In genomic region chr4:126321854-126322511, GRCm38 (mm10) we compare ENCODE assay signal across 8 mouse cellular contexts. TPM values are rescaled to one million over a fixed set of nuclear protein-coding genes. Genes with fewer than 3 reads are reported as not detected.
A peak's percentile ranks its signal among the peaks of the same experiment; 100 is the strongest.
DNase-seq lines count a peak whose midpoint lies in the region; ATAC-seq and TF ChIP-seq lines count a peak whose summit lies in the region.

No protein-coding gene starts in this region.

- peaks cover 8% of the 10 kb centered on the region for H3K79me2 ChIP-seq in liver, adult 2 months (ENCODE audit: control insufficient read depth, insufficient read depth, low read length)
- H3K79me2 ChIP-seq in myocyte (ENCODE audit: control insufficient read depth, insufficient read depth), result peaks cover 14% of the 10 kb centered on the region

- intact Hi-C loops in left cerebral cortex, postnatal 25 days (cut with DNase I), result no loop called here

- no peak for TF ChIP-seq CTCF in liver, adult 2 months (IDR thresholded peaks at IDR 0.05; ENCODE audit: low read depth, low read length)

- H3K4me3 ChIP-seq in liver, adult 2 months (ENCODE audit: insufficient read depth, low read depth, low read length), result no peak overlapping the region; the same call in 1 of the 2 replicates
- peak overlapping the region; percentile 75 for H3K4me3 ChIP-seq in embryonic facial prominence, embryonic 14.5 days (ENCODE audit: low read depth, low read length)
- H3K4me3 ChIP-seq in intestine, embryonic 14.5 days (ENCODE audit: low read depth, low read length), result peak overlapping the region; percentile 81
- H3K4me3 ChIP-seq in myocyte, result peak overlapping the region; percentile 70

- H3ac ChIP-seq in myocyte (ENCODE audit: control insufficient read depth, insufficient read length), result peak overlapping the region; percentile 79

- WGBS in liver, adult 2 months, result 58% methylated on average over 28 of the region's 28 CpGs
- WGBS in embryonic facial prominence, embryonic 14.5 days, result 58% methylated on average over 28 of the region's 28 CpGs
- WGBS in intestine, embryonic 14.5 days, result 57% methylated on average over 28 of the region's 28 CpGs

- H3K36me3 ChIP-seq in liver, adult 2 months (ENCODE audit: control insufficient read depth, insufficient read depth, low read length), result peaks cover under 1% of the 10 kb centered on the region; the same call in 1 of the 2 replicates
- H3K36me3 ChIP-seq in embryonic facial prominence, embryonic 14.5 days (ENCODE audit: control insufficient read depth, insufficient read depth, low read length), result peaks cover 17% of the 10 kb centered on the region
- peaks cover 17% of the 10 kb centered on the region for H3K36me3 ChIP-seq in intestine, embryonic 14.5 days (ENCODE audit: control insufficient read depth, insufficient read depth, low read length)
- H3K36me3 ChIP-seq in myocyte (ENCODE audit: control insufficient read depth, insufficient read depth), result no peaks in the 10 kb centered on the region

- DNase-seq in liver, adult 2 months (ENCODE audit: extremely low read depth, low read depth, low spot score), result no peak
- no peak for DNase-seq in liver
- DNase-seq in embryonic facial prominence, embryonic 14.5 days (ENCODE audit: low spot score), result no peak
- no peak for DNase-seq in intestine, embryonic 14.5 days (ENCODE audit: low spot score)
- no peak for DNase-seq in gastrocnemius, adult 8-10 months (ENCODE audit: low spot score in 2 of 2)
- no peak for DNase-seq in kidney, adult 9 months
- DNase-seq in left cerebral cortex, postnatal 25 days (ENCODE audit: low spot score in 2 of 2), result no peak

- ATAC-seq in embryonic facial prominence, embryonic 14.5 days (ENCODE audit: low read depth), result no peak
- ATAC-seq in intestine, embryonic 14.5 days (replicated peaks; ENCODE audit: low FRiP score, low TSS enrichment, low read depth), result peak; percentile 30

- TF ChIP-seq POLR2A in liver, adult 2 months (IDR thresholded peaks at IDR 0.05; ENCODE audit: extremely low read depth, insufficient read depth, low read length), result no peak
- no peak for TF ChIP-seq POLR2A in myocyte (IDR thresholded peaks at IDR 0.05; ENCODE audit: insufficient read length, low read depth)

- no peaks in the 10 kb centered on the region for H3K27me3 ChIP-seq in liver, adult 2 months (ENCODE audit: control insufficient read depth, insufficient read depth, low read length)
- peaks cover 6% of the 10 kb centered on the region; the same call in 1 of the 2 replicates for H3K27me3 ChIP-seq in embryonic facial prominence, embryonic 14.5 days (replicated peaks; ENCODE audit: control insufficient read depth, insufficient read depth, low read length)
- H3K27me3 ChIP-seq in intestine, embryonic 14.5 days (replicated peaks; ENCODE audit: control insufficient read depth, insufficient read depth, low read length), result no peaks in the 10 kb centered on the region; the same call in 1 of the 2 replicates
- no peaks in the 10 kb centered on the region for H3K27me3 ChIP-seq in myocyte (ENCODE audit: control insufficient read depth, insufficient read depth, insufficient read length)

- H3K27ac ChIP-seq in liver, adult 2 months (replicated peaks; ENCODE audit: insufficient read depth, low read depth, low read length), result no peak overlapping the region
- H3K27ac ChIP-seq in embryonic facial prominence, embryonic 14.5 days (replicated peaks; ENCODE audit: low read depth, low read length), result no peak overlapping the region
- no peak overlapping the region for H3K27ac ChIP-seq in intestine, embryonic 14.5 days (ENCODE audit: low read depth)

- peaks cover 6% of the 10 kb centered on the region for H3K4me1 ChIP-seq in liver, adult 2 months (ENCODE audit: control insufficient read depth, insufficient read depth, low read length)
- H3K4me1 ChIP-seq in embryonic facial prominence, embryonic 14.5 days (ENCODE audit: control insufficient read depth, insufficient read depth, low read length), result peaks cover 26% of the 10 kb centered on the region
- peaks cover 11% of the 10 kb centered on the region; the same call in 1 of the 2 replicates for H3K4me1 ChIP-seq in intestine, embryonic 14.5 days (replicated peaks; ENCODE audit: control insufficient read depth, insufficient read depth, low read length)

- H3K9ac ChIP-seq in liver, adult 2 months (ENCODE audit: low read depth, low read length), result peak overlapping the region; percentile 18; the same call in 1 of the 2 replicates
- peak overlapping the region; percentile 81 for H3K9ac ChIP-seq in embryonic facial prominence, embryonic 14.5 days (ENCODE audit: low read depth, low read length)
- no peak overlapping the region for H3K9ac ChIP-seq in intestine, embryonic 14.5 days (ENCODE audit: low read length)

- peak overlapping the region; percentile 63 for H3K4me2 ChIP-seq in embryonic facial prominence, embryonic 14.5 days (ENCODE audit: low read depth, low read length)
- peak overlapping the region; percentile 63 for H3K4me2 ChIP-seq in intestine, embryonic 14.5 days (ENCODE audit: low read length)
- H3K4me2 ChIP-seq in myocyte (ENCODE audit: low read depth), result no peak overlapping the region

- H3K9me3 ChIP-seq in embryonic facial prominence, embryonic 14.5 days (ENCODE audit: control insufficient read depth, low read length), result no peaks in the 10 kb centered on the region
- no peaks in the 10 kb centered on the region for H3K9me3 ChIP-seq in intestine, embryonic 14.5 days (ENCODE audit: control insufficient read depth, low read length)

TF ChIP-seq in myocyte, 11 proteins besides CTCF, POLR2A, EP300 and RAD21:
- no peak for TF ChIP-seq MYOG (IDR thresholded peaks at IDR 0.05; ENCODE audit: control insufficient read depth in 1 of 3, insufficient read depth in 1 of 3, insufficient read length in 2 of 3, low read depth in 2 of 3)
TF ChIP-seq in myocyte: peak in this region for 0.

RNA-seq across cellular contexts. Expression of gene Adprhl2, which starts 0.5 kb away (rescaled TPM):
- total RNA-seq in liver, adult 2 months (2014; rRNA removed), result 12.1 and 13.2 TPM in 2 replicates
- 24.4 and 27.6 TPM in 2 replicates for polyA plus RNA-seq in liver, adult 2 months (2012; rRNA removed)
- polyA plus RNA-seq in embryonic facial prominence, embryonic 14.5 days (2014; fragmentation: Nextera tagmentation; extraction: Ambion mirVana), result 49.7 and 60.1 TPM in 2 replicates
- 49.3 and 50.9 TPM in 2 replicates for polyA plus RNA-seq in intestine, embryonic 14.5 days (2014; fragmentation: Nextera tagmentation; extraction: Ambion mirVana)
- 31.5 TPM for polyA plus RNA-seq in myocyte (2012; fragmentation: generic; extraction: Trizol)
- total RNA-seq in gastrocnemius, adult 8-10 months (2022), result 1 to 10 TPM; 8.1 to 9.5 (median 9.0) TPM
- total RNA-seq in left cerebral cortex, postnatal 25 days (2021), result 10 to 100 TPM; 23.9 to 27.0 TPM

RNA-seq across cellular contexts. Expression of gene Tekt2, which starts 3.5 kb away (rescaled TPM):
- total RNA-seq in liver, adult 2 months (2014; rRNA removed), result 0.20 and 0.37 TPM in 2 replicates
- polyA plus RNA-seq in liver, adult 2 months (2012; rRNA removed), result 0.20 and 0.43 TPM in 2 replicates
- polyA plus RNA-seq in embryonic facial prominence, embryonic 14.5 days (2014; fragmentation: Nextera tagmentation; extraction: Ambion mirVana), result 13.9 and 15.4 TPM in 2 replicates
- polyA plus RNA-seq in intestine, embryonic 14.5 days (2014; fragmentation: Nextera tagmentation; extraction: Ambion mirVana), result 7.6 and 9.3 TPM in 2 replicates
- 0.49 TPM for polyA plus RNA-seq in myocyte (2012; fragmentation: generic; extraction: Trizol)
- under 1 TPM in 3 of 4 experiments, not detected in 1; 0.17 to 0.87 (median 0.40) TPM for total RNA-seq in gastrocnemius, adult 8-10 months (2022)
- 1 to 10 TPM; 2.1 to 2.5 TPM for total RNA-seq in left cerebral cortex, postnatal 25 days (2021)

RNA-seq across cellular contexts. Expression of gene Col8a2, which starts 35.4 kb away (rescaled TPM):
- total RNA-seq in liver, adult 2 months (2014; rRNA removed), result 0.07 and 0.09 TPM in 2 replicates
- 0.10 and 0.17 TPM in 2 replicates for polyA plus RNA-seq in liver, adult 2 months (2012; rRNA removed)
- 78.9 and 83.0 TPM in 2 replicates for polyA plus RNA-seq in embryonic facial prominence, embryonic 14.5 days (2014; fragmentation: Nextera tagmentation; extraction: Ambion mirVana)
- 5.3 and 6.7 TPM in 2 replicates for polyA plus RNA-seq in intestine, embryonic 14.5 days (2014; fragmentation: Nextera tagmentation; extraction: Ambion mirVana)
- polyA plus RNA-seq in myocyte (2012; fragmentation: generic; extraction: Trizol), result 0.06 TPM
- total RNA-seq in gastrocnemius, adult 8-10 months (2022), result 1 to 10 TPM in 2 of 4 experiments, under 1 TPM in 2; 0.46 to 1.6 (median 1.1) TPM
- total RNA-seq in left cerebral cortex, postnatal 25 days (2021), result 1 to 10 TPM; 1.1 to 1.7 TPM

RNA-seq across cellular contexts. Expression of gene Trappc3, which starts 59.9 kb away (rescaled TPM):
- 38.2 and 45.8 TPM in 2 replicates for total RNA-seq in liver, adult 2 months (2014; rRNA removed)
- polyA plus RNA-seq in liver, adult 2 months (2012; rRNA removed), result 24.1 and 30.6 TPM in 2 replicates
- polyA plus RNA-seq in embryonic facial prominence, embryonic 14.5 days (2014; fragmentation: Nextera tagmentation; extraction: Ambion mirVana), result 32.9 and 33.0 TPM in 2 replicates
- polyA plus RNA-seq in intestine, embryonic 14.5 days (2014; fragmentation: Nextera tagmentation; extraction: Ambion mirVana), result 20.5 and 24.6 TPM in 2 replicates
- polyA plus RNA-seq in myocyte (2012; fragmentation: generic; extraction: Trizol), result 84.1 TPM
- total RNA-seq in gastrocnemius, adult 8-10 months (2022), result 10 to 100 TPM; 19.7 to 23.2 (median 22.3) TPM
- total RNA-seq in left cerebral cortex, postnatal 25 days (2021), result 10 to 100 TPM; 77.4 to 79.4 TPM

Comparison
In these comparisons a context has a peak if more than half of its experiments do, and no peak if none do; other contexts are left out.
1. RNA of gene Col8a2, which starts 35.4 kb away (polyA plus RNA-seq): 78.9 to 83.0 TPM in embryonic facial prominence, embryonic 14.5 days; 5.3 to 6.7 TPM in intestine, embryonic 14.5 days, 0.10 to 0.17 TPM in liver, adult 2 months and 0.06 TPM in myocyte (single experiment); every median in the first group is over 10 times any median in the second.